Mouse (Mus musculus) lung, adult 2 months (tissue): ENCODE measurements around the gene Ablim2.

Experiments
- CTCF ChIP-seq: fragments of 200-500 bp; IDR thresholded peaks from 2 replicates; pipeline ENCODE4 v1.5.1; 2011; ENCODE audit warnings: mild to moderate bottlenecking, low read length, control low read depth; ENCODE audit not compliant: insufficient read depth
- POLR2A ChIP-seq: fragments of 200-500 bp; IDR thresholded peaks from 2 replicates; pipeline ENCODE4 v1.6.1; 2011; ENCODE audit warnings: low read depth, mild to moderate bottlenecking, control low read depth, low read length, borderline replicate concordance; ENCODE audit errors: extremely low read depth

DNA sequence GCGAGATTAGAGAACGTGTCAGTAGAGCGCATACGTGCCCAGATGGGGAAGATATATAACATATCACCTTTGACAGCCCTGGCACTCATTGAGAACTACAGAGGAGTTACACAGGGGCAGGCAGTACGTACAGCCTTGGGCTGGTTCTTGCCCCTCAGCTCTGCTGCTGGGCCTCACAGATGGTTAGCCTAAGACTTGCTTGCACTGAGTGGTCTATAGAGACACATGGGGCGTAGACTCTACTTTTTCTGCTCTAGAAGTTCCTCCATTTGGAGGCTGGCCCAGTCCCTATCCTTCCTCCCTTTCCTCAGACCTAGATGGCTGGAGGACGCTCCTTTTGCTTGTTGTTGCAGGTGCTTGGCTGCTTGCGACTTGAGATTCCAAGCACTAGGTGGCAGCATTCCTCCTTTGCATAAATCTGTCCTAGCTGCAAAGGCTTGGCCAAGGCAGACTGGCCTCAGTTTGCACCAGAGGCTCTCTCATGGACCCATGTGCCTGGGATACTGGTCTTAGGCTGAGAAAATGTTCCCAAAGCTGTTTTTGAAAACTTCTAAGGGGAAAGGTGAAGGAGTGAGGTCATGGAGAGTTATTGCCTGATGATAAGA lies 112.8 kb downstream of the Ablim2 start:
- peak; percentile 97 for TF ChIP-seq CTCF
- TF ChIP-seq POLR2A, result no peak
